Mouse (Mus musculus): ENCODE results near the gene Plce1. TPM values are rescaled to one million over a fixed set of nuclear protein-coding genes. Genes with fewer than 3 reads are reported as not detected.
A peak's percentile ranks its signal among the peaks of the same experiment; 100 is the strongest.

Plce1 gene
- polyA plus RNA-seq, 1 experiment from 2014 or later: 0.60 TPM

- no peak overlapping the region for H3K4me2 ChIP-seq (ENCODE audit: low read depth, low read length)
- WGBS (ENCODE audit: insufficient replicate concordance): 82% methylated on average over 12 of the region's 12 CpGs
- no peaks in the 10 kb centered on the region for H3K4me1 ChIP-seq (ENCODE audit: insufficient read depth)
- TF ChIP-seq EP300 (IDR thresholded peaks at IDR 0.05; ENCODE audit: low read depth) (no peak), CTCF (IDR thresholded peaks at IDR 0.05; ENCODE audit: low read depth) (no peak)
- H3K9me3 ChIP-seq (ENCODE audit: low read length): no peaks in the 10 kb centered on the region
- no peak overlapping the region for H3K9ac ChIP-seq (replicated peaks)
- DNase-seq: no peak
- H3K27ac ChIP-seq (ENCODE audit: low read depth): no peak overlapping the region
- H3K4me3 ChIP-seq (ENCODE audit: low read depth, low read length): no peak overlapping the region
- no peak for ATAC-seq
- no peaks in the 10 kb centered on the region for H3K27me3 ChIP-seq (ENCODE audit: insufficient read depth, low read length)
- no peaks in the 10 kb centered on the region for H3K36me3 ChIP-seq (replicated peaks; ENCODE audit: insufficient read depth, low read length)
Observed at GRCm38 (mm10) chr19:38507251-38507965, 26.5 kb downstream of the Plce1 start.

- Histone ChIP-seq H3K4me2 (ENCODE audit: low read depth, low read length) (no peak overlapping the region), H3K9ac (replicated peaks) (no peak overlapping the region), H3K9me3 (ENCODE audit: low read length) (no peaks in the 10 kb centered on the region), H3K4me3 (ENCODE audit: low read depth, low read length) (no peak overlapping the region), H3K36me3 (replicated peaks; ENCODE audit: insufficient read depth, low read length) (no peaks in the 10 kb centered on the region), H3K4me1 (ENCODE audit: insufficient read depth) (no peaks in the 10 kb centered on the region), H3K27ac (ENCODE audit: low read depth) (no peak overlapping the region), H3K27me3 (ENCODE audit: insufficient read depth, low read length) (no peaks in the 10 kb centered on the region)
- ATAC-seq: no peak
- TF ChIP-seq CTCF (IDR thresholded peaks at IDR 0.05; ENCODE audit: low read depth) (no peak), EP300 (IDR thresholded peaks at IDR 0.05; ENCODE audit: low read depth) (no peak)
- 71% methylated on average over 9 of the region's 9 CpGs for WGBS (ENCODE audit: insufficient replicate concordance)
- no peak for DNase-seq
Observed at GRCm38 (mm10) chr19:38507966-38508625, 27.2 kb downstream of the Plce1 start.

GRCm38 (mm10) chr19:38514417-38515184 lies 33.7 kb downstream of the Plce1 start:
- WGBS (ENCODE audit: insufficient replicate concordance): 54% methylated on average over 5 of the region's 5 CpGs
- Histone ChIP-seq H3K4me3 (ENCODE audit: low read depth, low read length) (no peak overlapping the region), H3K4me2 (ENCODE audit: low read depth, low read length) (no peak overlapping the region), H3K27me3 (ENCODE audit: insufficient read depth, low read length) (no peaks in the 10 kb centered on the region), H3K27ac (ENCODE audit: low read depth) (0 out of 2 replicates have a peak overlapping the region, but pooled peaks have one; percentile 11), H3K9me3 (ENCODE audit: low read length) (no peaks in the 10 kb centered on the region), H3K36me3 (replicated peaks; ENCODE audit: insufficient read depth, low read length) (no peaks in the 10 kb centered on the region), H3K9ac (replicated peaks) (no peak overlapping the region), H3K4me1 (ENCODE audit: insufficient read depth) (no peaks in the 10 kb centered on the region)
- TF ChIP-seq EP300 (IDR thresholded peaks at IDR 0.05; ENCODE audit: low read depth): no peak; the same call in none of the 2 replicates
- no peak for TF ChIP-seq CTCF (IDR thresholded peaks at IDR 0.05; ENCODE audit: low read depth)
- peak; percentile 93 for ATAC-seq
- DNase-seq: peak; percentile 78

GRCm38 (mm10) chr19:38526855-38527254 lies 45.9 kb downstream of the Plce1 start:
- H3K9me3 ChIP-seq (ENCODE audit: low read length): no peaks in the 10 kb centered on the region; the same call in 1 of the 2 replicates
- no peak for TF ChIP-seq EP300 (IDR thresholded peaks at IDR 0.05; ENCODE audit: low read depth)
- TF ChIP-seq CTCF (IDR thresholded peaks at IDR 0.05; ENCODE audit: low read depth): no peak

GRCm38 (mm10) chr19:38527475-38527874 lies 46.6 kb downstream of the Plce1 start:
- H3K27me3 ChIP-seq (ENCODE audit: insufficient read depth, low read length): no peaks in the 10 kb centered on the region
- no peak overlapping the region for H3K4me3 ChIP-seq (ENCODE audit: low read depth, low read length)
- H3K27ac ChIP-seq (ENCODE audit: low read depth): no peak overlapping the region
- ATAC-seq (no peak), DNase-seq (no peak)
- H3K4me1 ChIP-seq (ENCODE audit: insufficient read depth): no peaks in the 10 kb centered on the region
- H3K4me2 ChIP-seq (ENCODE audit: low read depth, low read length): no peak overlapping the region
- TF ChIP-seq EP300 (IDR thresholded peaks at IDR 0.05; ENCODE audit: low read depth) (no peak), CTCF (IDR thresholded peaks at IDR 0.05; ENCODE audit: low read depth) (no peak)
- H3K9ac ChIP-seq (replicated peaks): no peak overlapping the region
- H3K9me3 ChIP-seq (ENCODE audit: low read length): no peaks in the 10 kb centered on the region; the same call in 1 of the 2 replicates
- WGBS (ENCODE audit: insufficient replicate concordance): 70% methylated on average over 3 of the region's 3 CpGs
- H3K36me3 ChIP-seq (replicated peaks; ENCODE audit: insufficient read depth, low read length): 0 out of 2 replicates have a peak, but pooled peaks cover 3% of the 10 kb centered on the region

More at GRCm38 (mm10) chr19:38526855-38527254, 45.9 kb downstream of the Plce1 start:
- Histone ChIP-seq H3K4me1 (ENCODE audit: insufficient read depth) (no peaks in the 10 kb centered on the region), H3K4me2 (ENCODE audit: low read depth, low read length) (no peak overlapping the region), H3K4me3 (ENCODE audit: low read depth, low read length) (no peak overlapping the region), H3K27me3 (ENCODE audit: insufficient read depth, low read length) (no peaks in the 10 kb centered on the region), H3K27ac (ENCODE audit: low read depth) (no peak overlapping the region), H3K36me3 (replicated peaks; ENCODE audit: insufficient read depth, low read length) (0 out of 2 replicates have a peak, but pooled peaks cover 3% of the 10 kb centered on the region), H3K9ac (replicated peaks) (no peak overlapping the region)
- WGBS (ENCODE audit: insufficient replicate concordance): 39% methylated on average over 3 of the region's 3 CpGs
- ATAC-seq (no peak), DNase-seq (no peak)

- 75% methylated on average over 5 of the region's 5 CpGs for WGBS (ENCODE audit: insufficient replicate concordance)
- no peak for DNase-seq
- H3K9ac ChIP-seq (replicated peaks): no peak overlapping the region
- TF ChIP-seq CTCF (IDR thresholded peaks at IDR 0.05; ENCODE audit: low read depth) (no peak), EP300 (IDR thresholded peaks at IDR 0.05; ENCODE audit: low read depth) (no peak)
- no peak overlapping the region for H3K27ac ChIP-seq (ENCODE audit: low read depth)
- no peaks in the 10 kb centered on the region for H3K4me1 ChIP-seq (ENCODE audit: insufficient read depth)
- H3K4me3 ChIP-seq (ENCODE audit: low read depth, low read length): no peak overlapping the region
- no peaks in the 10 kb centered on the region for H3K9me3 ChIP-seq (ENCODE audit: low read length)
- no peaks in the 10 kb centered on the region for H3K27me3 ChIP-seq (ENCODE audit: insufficient read depth, low read length)
- ATAC-seq: no peak
- H3K4me2 ChIP-seq (ENCODE audit: low read depth, low read length): no peak overlapping the region
- H3K36me3 ChIP-seq (replicated peaks; ENCODE audit: insufficient read depth, low read length): no peaks in the 10 kb centered on the region
Observed at GRCm38 (mm10) chr19:38533230-38533629, 52.3 kb downstream of the Plce1 start.
